Mouse (Mus musculus) limb, embryonic 14.5 days (tissue): Measurements from ENCODE around the gene Pif1. TPM values are rescaled to one million over a fixed set of nuclear protein-coding genes. Genes with fewer than 3 reads are reported as not detected.
A peak's percentile ranks its signal among the peaks of the same experiment; 100 is the strongest.

Experiments used
- ATAC-seq: fragments of 200-750 bp; cut with Nextera tagmentation; 2 replicates; pipeline ENCODE4 v1.8.0; 2017; ENCODE audit warnings: low read depth, moderate number of reproducible peaks, moderate TSS enrichment; ENCODE audit not compliant: low FRiP score
- DNase-seq: peaks from one replicate; pipeline ENCODE4 v3.0.0-alpha.2; 2015; ENCODE audit warnings: low spot score
- H3K27ac ChIP-seq: fragments of 300-500 bp; sonication (generic); replicated peaks from 2 replicates; pipeline ENCODE4 v1.5.1; 2014; ENCODE audit warnings: low read depth, mild to moderate bottlenecking, low read length, moderate library complexity, mixed read lengths
- H3K27me3 ChIP-seq: fragments of 300-500 bp; sonication (generic); 2 replicates; pipeline ENCODE4 v1.6.1; 2014; ENCODE audit warnings: low read length, mixed read lengths; ENCODE audit not compliant: control insufficient read depth, insufficient read depth
- H3K36me3 ChIP-seq: fragments of 300-500 bp; sonication (generic); 2 replicates; pipeline ENCODE4 v1.6.1; 2014; ENCODE audit warnings: mild to moderate bottlenecking, low read length, moderate library complexity, mixed read lengths; ENCODE audit not compliant: control insufficient read depth, insufficient read depth
- H3K4me1 ChIP-seq: fragments of 300-500 bp; sonication (generic); 2 replicates; pipeline ENCODE4 v1.6.1; 2014; ENCODE audit warnings: antibody characterized with exemption, low read length, mixed read lengths; ENCODE audit not compliant: control insufficient read depth, insufficient read depth
- H3K4me2 ChIP-seq: fragments of 300-500 bp; sonication (generic); replicated peaks from 2 replicates; pipeline ENCODE4 v1.6.1; 2014; ENCODE audit warnings: low read depth, mild to moderate bottlenecking, low read length, moderate library complexity; ENCODE audit not compliant: severe bottlenecking
- H3K4me3 ChIP-seq: fragments of 300-500 bp; sonication (generic); replicated peaks from 2 replicates; pipeline ENCODE4 v1.5.1; 2014; ENCODE audit warnings: low read length
- H3K9ac ChIP-seq: fragments of 300-500 bp; sonication (generic); 2 replicates; pipeline ENCODE4 v1.6.1; 2014; ENCODE audit warnings: mild to moderate bottlenecking, low read depth, low read length, moderate library complexity; ENCODE audit not compliant: severe bottlenecking
- H3K9me3 ChIP-seq: fragments of 300-500 bp; sonication (generic); 2 replicates; pipeline ENCODE4 v1.6.1; 2016; ENCODE audit warnings: low read length; ENCODE audit not compliant: control insufficient read depth
- POLR2A ChIP-seq: fragments of 200-500 bp; IDR thresholded peaks from 2 replicates; pipeline ENCODE4 v1.8.0; 2012; ENCODE audit warnings: inconsistent platforms, mild to moderate bottlenecking, moderate library complexity, borderline replicate concordance; ENCODE audit not compliant: insufficient read depth, insufficient read length; ENCODE audit errors: extremely low read depth
- WGBS: fragments of 180-500 bp; shearing (Covaris S2); extraction: QIAGEN DNeasy Blood & Tissue Kit; methylation state at CpG from one replicate; pipeline ENCODE4 v1.1.7; 2014; 5-methylcytosine and 5-hydroxymethylcytosine counted together
- polyA plus RNA-seq, 2 experiments: library from polyadenylated mRNA; depleted of rRNA in 1 of 2; stranded (reverse) in 1 of 2; unstranded in 1 of 2; fragments of >200 nt; fragmentation: Nextera tagmentation in 1 of 2; extraction: Ambion mirVana in 1 of 2; gene quantifications; 2 replicates each; pipeline versions ENCODE4 v1.2.1 to v1.2.3; 2012 to 2014

Pif1 gene
- polyA plus RNA-seq, 2 experiments, result 7.2 to 16.2 TPM

DNA sequence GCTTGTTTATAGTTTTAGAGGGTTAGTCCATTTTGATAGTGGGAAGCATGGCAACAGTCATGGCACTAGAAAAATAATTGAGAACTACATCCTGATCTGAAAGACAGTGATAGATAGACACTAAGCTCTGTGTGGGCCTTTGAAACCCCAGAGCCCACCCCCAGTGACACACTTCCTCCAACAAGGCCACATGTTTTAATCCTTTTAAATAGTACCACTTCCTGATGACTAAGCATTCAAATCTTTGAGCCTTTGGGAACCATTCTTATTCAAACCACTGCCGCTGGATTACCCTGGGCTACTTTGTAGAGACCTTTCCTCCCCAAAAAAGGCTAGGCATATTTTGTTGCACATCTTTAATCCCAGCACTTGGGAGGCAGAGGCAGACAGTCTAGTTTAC, 48.8 kb downstream of the Pif1 start:
- no peak overlapping the region for H3K4me2 ChIP-seq
- 90% methylated on average over 1 of the region's 1 CpGs for WGBS
- H3K27me3 ChIP-seq, result no peaks in the 10 kb centered on the region
- peaks cover 4% of the 10 kb centered on the region for H3K4me1 ChIP-seq
- H3K9me3 ChIP-seq, result no peaks in the 10 kb centered on the region
- H3K9ac ChIP-seq, result no peak overlapping the region
- DNase-seq (no peak), ATAC-seq (no peak)
- H3K36me3 ChIP-seq, result no peaks in the 10 kb centered on the region
- H3K4me3 ChIP-seq, result no peak overlapping the region
- TF ChIP-seq POLR2A, result no peak
- no peak overlapping the region for H3K27ac ChIP-seq

DNA sequence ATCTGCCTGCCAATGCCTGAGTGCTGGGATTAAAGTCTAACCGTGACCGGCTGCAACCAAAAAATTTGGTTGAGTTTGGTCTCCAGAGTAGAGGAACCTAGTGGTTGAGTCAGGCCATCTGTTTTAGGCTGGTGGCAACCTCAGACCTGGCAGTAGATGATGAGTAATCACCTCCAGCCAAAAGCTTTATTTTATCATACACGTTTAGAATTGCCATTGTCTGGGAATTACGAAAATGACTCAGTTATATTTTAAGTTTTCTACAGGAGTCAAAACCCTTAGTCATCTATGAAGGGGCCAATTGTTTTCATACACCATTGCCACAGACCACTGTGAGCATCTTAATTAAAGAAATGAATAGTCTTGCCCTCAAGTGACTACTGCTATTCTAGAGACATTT, 50.0 kb downstream of the Pif1 start:
- Histone ChIP-seq H3K27ac (no peak overlapping the region), H3K27me3 (no peaks in the 10 kb centered on the region), H3K4me1 (peaks cover 12% of the 10 kb centered on the region), H3K9ac (no peak overlapping the region), H3K4me2 (no peak overlapping the region), H3K9me3 (no peaks in the 10 kb centered on the region), H3K4me3 (no peak overlapping the region), H3K36me3 (no peaks in the 10 kb centered on the region)
- WGBS, result 87% methylated on average over 4 of the region's 4 CpGs
- DNase-seq, result no peak
- no peak for TF ChIP-seq POLR2A
- ATAC-seq, result no peak

DNA sequence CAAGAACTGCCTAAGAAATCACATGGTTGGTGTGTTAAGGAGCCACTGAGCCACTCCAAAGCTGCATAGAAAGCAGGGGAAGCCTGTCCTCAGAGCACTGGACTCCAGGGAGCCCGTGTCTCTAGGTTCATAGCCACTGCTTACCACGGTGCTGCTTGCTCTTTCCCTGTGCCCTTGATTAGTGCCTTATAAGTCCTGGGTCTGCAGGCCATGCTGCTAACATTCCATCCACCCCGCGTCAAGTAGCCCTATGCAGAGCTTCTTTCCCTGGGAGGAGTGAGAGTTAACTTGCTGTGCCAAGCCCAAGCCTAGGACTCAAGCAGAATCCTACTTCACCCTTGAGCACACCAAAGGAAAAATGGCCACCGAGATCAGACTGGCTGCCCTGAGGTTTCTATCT, 52.1 kb downstream of the Pif1 start:
- WGBS, result 38% methylated on average over 5 of the region's 5 CpGs
- Histone ChIP-seq H3K27ac (no peak overlapping the region), H3K9me3 (no peaks in the 10 kb centered on the region), H3K36me3 (no peaks in the 10 kb centered on the region), H3K4me3 (no peak overlapping the region), H3K4me1 (peaks cover 13% of the 10 kb centered on the region), H3K9ac (no peak overlapping the region), H3K27me3 (no peaks in the 10 kb centered on the region), H3K4me2 (no peak overlapping the region)
- no peak for TF ChIP-seq POLR2A
- no peak for DNase-seq
- no peak for ATAC-seq

DNA sequence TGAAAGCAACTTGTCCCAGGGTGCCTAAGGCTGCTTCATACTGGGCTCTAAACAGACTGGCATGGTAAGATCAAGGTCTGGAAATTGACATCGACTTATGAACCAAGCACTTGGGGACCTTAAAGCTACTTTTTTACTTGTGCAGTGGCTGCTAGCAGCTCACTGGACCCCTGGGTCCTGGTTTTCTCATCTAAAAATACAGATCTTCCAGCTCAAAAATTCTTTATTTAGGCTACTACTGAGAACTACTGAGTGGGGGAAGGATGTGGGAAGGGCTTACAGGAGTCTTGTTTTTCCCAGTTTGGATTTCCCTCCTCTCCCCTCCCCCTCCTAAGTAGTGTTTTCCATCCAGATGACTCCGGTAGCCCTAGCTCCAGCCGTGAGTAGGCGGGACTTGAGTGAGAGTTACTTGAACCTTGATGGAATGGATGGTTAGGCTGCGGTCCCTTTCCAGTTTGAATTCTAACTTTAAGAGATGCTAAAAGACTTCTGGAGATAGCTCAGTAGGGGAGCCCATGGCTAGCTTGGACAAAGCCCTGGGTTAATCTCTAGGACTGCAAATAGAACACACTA, 54.0 kb downstream of the Pif1 start:
- Histone ChIP-seq H3K4me2 (peak overlapping the region; percentile 15; the same call in 1 of the 2 replicates), H3K27ac (no peak overlapping the region), H3K9ac (no peak overlapping the region), H3K4me3 (no peak overlapping the region), H3K36me3 (no peaks in the 10 kb centered on the region), H3K27me3 (no peaks in the 10 kb centered on the region), H3K4me1 (peaks cover 14% of the 10 kb centered on the region), H3K9me3 (no peaks in the 10 kb centered on the region)
- 8% methylated on average over 5 of the region's 5 CpGs for WGBS
- TF ChIP-seq POLR2A, result no peak
- DNase-seq, result no peak
- ATAC-seq, result peak; percentile 55; the same call in 1 of the 2 replicates

DNA sequence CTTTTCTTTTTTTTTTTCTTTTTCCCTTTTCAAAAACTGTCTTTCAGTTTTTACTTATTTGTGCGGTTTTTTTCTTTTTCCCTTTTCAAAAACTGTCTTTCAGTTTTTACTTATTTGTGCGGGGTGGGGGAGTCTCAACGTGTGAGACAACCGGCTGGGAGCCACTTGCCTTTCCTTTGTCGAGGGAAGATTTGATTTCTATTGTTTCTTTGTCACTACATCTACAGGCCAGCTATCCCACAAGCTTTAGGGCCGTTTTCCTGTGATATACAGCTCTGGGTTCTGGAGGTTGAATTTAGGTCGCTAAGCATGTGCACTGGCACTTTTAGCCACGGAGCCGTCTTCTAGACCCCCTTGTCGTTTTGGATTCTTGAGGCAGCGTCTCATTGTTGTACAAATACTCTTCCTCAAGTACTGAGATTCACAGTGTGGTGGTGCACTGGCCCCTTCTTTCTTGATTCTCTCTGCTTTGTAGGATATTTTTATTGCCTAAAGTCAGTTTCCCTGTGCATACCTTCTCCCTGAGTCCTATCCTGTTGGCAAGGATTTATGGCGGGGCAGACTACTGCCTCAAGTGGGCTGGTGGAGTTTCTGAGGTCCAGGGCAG, 54.6 kb downstream of the Pif1 start:
- H3K36me3 ChIP-seq, result no peaks in the 10 kb centered on the region
- no peaks in the 10 kb centered on the region for H3K9me3 ChIP-seq
- no peak overlapping the region for H3K9ac ChIP-seq
- H3K27ac ChIP-seq, result no peak overlapping the region
- 20% methylated on average over 12 of the region's 12 CpGs for WGBS
- no peak for ATAC-seq
- no peak overlapping the region for H3K4me3 ChIP-seq
- H3K27me3 ChIP-seq, result no peaks in the 10 kb centered on the region
- TF ChIP-seq POLR2A, result no peak
- peak overlapping the region; percentile 15 for H3K4me2 ChIP-seq
- DNase-seq, result no peak
- peaks cover 18% of the 10 kb centered on the region for H3K4me1 ChIP-seq
